Mouse (Mus musculus): Measurements from ENCODE around the gene Kel. TPM values are rescaled to one million over a fixed set of nuclear protein-coding genes. Genes with fewer than 3 reads are reported as not detected.

Gene Kel
- not detected for total RNA-seq (2022)

GRCm38 (mm10) chr6:41704123-41704522 lies at the start of gene Kel:
Gene Kel (minus strand): TSS chr6:41704339.
- no peak for DNase-seq (ENCODE audit: low spot score in 2 of 2)

GRCm38 (mm10) chr6:41744664-41745392 lies 40.7 kb upstream of the Kel start:
- no peak for DNase-seq (ENCODE audit: low spot score in 2 of 2)

GRCm38 (mm10) chr6:41741101-41741500 lies 37.0 kb upstream of the Kel start:
- no peak for DNase-seq (ENCODE audit: low spot score in 2 of 2)

GRCm38 (mm10) chr6:41734719-41735470 lies 30.8 kb upstream of the Kel start:
- DNase-seq (ENCODE audit: low spot score in 2 of 2), result no peak

- no peak for DNase-seq (ENCODE audit: low spot score in 2 of 2)
These were observed 24.0 kb upstream of the Kel start for GRCm38 (mm10) chr6:41727989-41728609.

- DNase-seq (ENCODE audit: low spot score in 2 of 2), result no peak
These were observed 17.3 kb upstream of the Kel start for GRCm38 (mm10) chr6:41721430-41721829.

- no peak for DNase-seq (ENCODE audit: low spot score in 2 of 2)
These were observed 6.1 kb upstream of the Kel start for GRCm38 (mm10) chr6:41710281-41710680.

GRCm38 (mm10) chr6:41706275-41706674 lies 2.1 kb upstream of the Kel start:
- DNase-seq (ENCODE audit: low spot score in 2 of 2), result no peak

GRCm38 (mm10) chr6:41702928-41703327 lies 1.2 kb downstream of the Kel start:
- DNase-seq (ENCODE audit: low spot score in 2 of 2), result no peak

GRCm38 (mm10) chr6:41701245-41701644 lies 2.9 kb downstream of the Kel start:
- no peak for DNase-seq (ENCODE audit: low spot score in 2 of 2)

- no peak for DNase-seq (ENCODE audit: low spot score in 2 of 2)
These were observed 9.7 kb downstream of the Kel start for GRCm38 (mm10) chr6:41694407-41694806.

GRCm38 (mm10) chr6:41692200-41692599 lies 11.9 kb downstream of the Kel start:
- no peak for DNase-seq (ENCODE audit: low spot score in 2 of 2)

GRCm38 (mm10) chr6:41685596-41685995 lies 18.5 kb downstream of the Kel start:
- DNase-seq (ENCODE audit: low spot score in 2 of 2), result no peak

- DNase-seq (ENCODE audit: low spot score in 2 of 2), result no peak
These were observed 19.2 kb downstream of the Kel start for GRCm38 (mm10) chr6:41684911-41685310.

GRCm38 (mm10) chr6:41684131-41684530 lies 20.0 kb downstream of the Kel start, which contains the start of gene Llcfc1:
Gene Llcfc1 (plus strand): TSS chr6:41684431.
- DNase-seq (ENCODE audit: low spot score in 2 of 2), result no peak

GRCm38 (mm10) chr6:41681656-41682055 lies 22.5 kb downstream of the Kel start:
- DNase-seq (ENCODE audit: low spot score in 2 of 2), result no peak

GRCm38 (mm10) chr6:41680669-41681068 lies 23.5 kb downstream of the Kel start, which contains the start of gene Trpv5:
Gene Trpv5 (minus strand): TSS chr6:41680769.
- DNase-seq (ENCODE audit: low spot score in 2 of 2), result no peak

- no peak for DNase-seq (ENCODE audit: low spot score in 2 of 2)
These were observed 27.6 kb downstream of the Kel start for GRCm38 (mm10) chr6:41676530-41676929.

- DNase-seq (ENCODE audit: low spot score in 2 of 2), result no peak
These were observed 41.8 kb downstream of the Kel start for GRCm38 (mm10) chr6:41662320-41662719.

GRCm38 (mm10) chr6:41658487-41658886 lies 45.7 kb downstream of the Kel start:
- DNase-seq (ENCODE audit: low spot score in 2 of 2), result no peak

GRCm38 (mm10) chr6:41654648-41655047 lies 49.5 kb downstream of the Kel start:
- DNase-seq (ENCODE audit: low spot score in 2 of 2), result no peak

- no peak for DNase-seq (ENCODE audit: low spot score in 2 of 2)
These were observed 51.0 kb downstream of the Kel start for GRCm38 (mm10) chr6:41653173-41653572.

All from layer of hippocampus, adult 8-10 months (tissue).